Mouse (Mus musculus) MEL (cell line): ENCODE results near the gene Tuba1b.

ENCODE experiments used
- CHD1 ChIP-seq: IDR thresholded peaks from 2 replicates; pipeline ENCODE4 v1.6.1; 2012; ENCODE audit warnings: low read depth, mild to moderate bottlenecking, inconsistent platforms, low read length, improper control_type of control experiment
- CTCF ChIP-seq, 3 experiments: IDR thresholded peaks in 2 of 3; conservative IDR thresholded peaks in 1 of 3; 2 replicates each; pipeline ENCODE4 v1.5.1; 2011 to 2012; ENCODE audit warnings: low read length in 3 of 3, low read depth in 2 of 3, mild to moderate bottlenecking in 2 of 3, improper control_type of control experiment in 1 of 3, inconsistent platforms in 1 of 3, mixed read lengths in 1 of 3, moderate library complexity in 1 of 3; ENCODE audit not compliant: control insufficient read depth in 1 of 3, insufficient read depth in 1 of 3, poor library complexity in 1 of 3, severe bottlenecking in 1 of 3
- GATA1 ChIP-seq: IDR thresholded peaks from 2 replicates; pipeline ENCODE4 v1.6.1; 2011; ENCODE audit warnings: low read depth, low read length, improper control_type of control experiment
- SIN3A ChIP-seq: IDR thresholded peaks from 2 replicates; pipeline ENCODE4 v1.6.1; 2012; ENCODE audit warnings: low read length, improper control_type of control experiment, inconsistent platforms
- TAL1 ChIP-seq: IDR thresholded peaks from 2 replicates; pipeline ENCODE4 v1.6.1; 2012; ENCODE audit warnings: mild to moderate bottlenecking, inconsistent platforms, low read length, moderate library complexity, mixed read lengths

DNA sequence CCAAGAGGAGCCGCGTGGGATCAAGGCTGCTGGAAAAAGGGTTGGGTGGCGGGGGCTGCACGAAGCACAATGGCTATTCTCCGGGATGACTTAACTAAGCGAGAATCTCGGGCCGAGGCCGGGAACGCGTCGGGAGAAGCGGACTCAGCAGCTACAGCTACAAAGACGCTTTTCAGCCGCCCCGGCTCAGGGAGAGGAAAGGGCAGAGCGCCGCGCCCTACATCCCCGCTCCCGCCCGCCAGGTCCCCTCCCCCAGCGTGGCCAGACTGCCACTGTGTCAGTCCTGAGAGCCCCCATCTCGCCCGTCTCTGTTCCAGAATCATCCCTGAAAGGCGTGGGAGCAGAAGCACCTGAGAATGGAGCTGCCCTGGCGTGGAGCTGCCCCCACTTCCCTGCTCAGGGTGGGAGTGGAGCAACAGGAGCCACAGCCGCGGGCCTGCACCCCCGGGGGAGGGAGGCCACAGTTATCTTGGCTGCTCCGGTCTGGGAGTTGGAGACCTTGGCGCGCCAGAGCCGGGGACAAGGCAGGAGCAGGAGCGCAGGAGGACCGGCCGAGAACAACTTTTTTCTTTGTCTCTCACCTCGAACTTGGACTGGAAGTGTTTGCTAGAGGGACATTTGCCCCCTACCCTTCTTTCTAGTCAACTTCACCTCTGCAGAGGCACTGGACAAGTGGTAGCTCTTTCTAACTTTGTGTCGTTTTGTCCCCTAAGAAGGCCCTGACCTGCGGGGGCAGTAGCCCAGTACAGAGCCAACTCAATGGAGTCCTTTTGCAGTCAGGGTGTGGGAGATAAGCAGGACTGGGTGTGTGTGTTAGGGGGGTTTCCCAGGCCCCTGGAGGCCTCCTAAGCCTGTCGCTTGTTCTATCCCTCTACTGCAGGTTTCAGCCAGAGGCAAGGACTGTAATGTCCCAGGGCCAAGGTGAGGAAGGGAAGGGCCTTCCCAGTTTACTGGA lies 38.5 kb downstream of the Tuba1b start:
- TF ChIP-seq TAL1 (no peak), GATA1 (no peak), SIN3A (no peak), CTCF (IDR thresholded peaks at IDR 0.05 in 2 of 3, conservative IDR thresholded peaks at IDR 0.05 in 1 of 3; ENCODE audit: control insufficient read depth in 1 of 3, insufficient read depth in 1 of 3, low read depth in 2 of 3, low read length in 3 of 3, poor library complexity in 1 of 3, severe bottlenecking in 1 of 3) (no peak), CHD1 (no peak)
